Mouse (Mus musculus) gastrocnemius, postnatal 14 days (tissue): Measurements from ENCODE around the gene Rap1gap2. TPM values are rescaled to one million over a fixed set of nuclear protein-coding genes. Genes with fewer than 3 reads are reported as not detected.

ENCODE experiments used
- DNase-seq: peaks from one replicate; pipeline ENCODE4 v3.0.0; 2021; ENCODE audit warnings: mixed read lengths
- intact Hi-C: fragments of 180-260 bp; cut with DNase I; formaldehyde crosslinking; loops from one replicate; pipeline ENCODE4 v1.15.1; 2025; ENCODE audit warnings: low total_unique reads
- total RNA-seq, 2 experiments: library from RNA; stranded (reverse); gene quantifications; 2 replicates each; pipeline ENCODE4 v1.2.3; 2021

Gene Rap1gap2
- total RNA-seq, 2 experiments from 2014 or later = 9.9 to 10.0 TPM

- no peak for DNase-seq
- intact Hi-C loops = no loop called here
Measured at GRCm38 (mm10) chr11:74442396-74442795, 168.3 kb downstream of the Rap1gap2 start.

GRCm38 (mm10) chr11:74440112-74440511, 170.6 kb downstream of the Rap1gap2 start:
- intact Hi-C loops = no loop called here
- DNase-seq = no peak

GRCm38 (mm10) chr11:74439202-74439601, 171.5 kb downstream of the Rap1gap2 start:
- intact Hi-C loops = no loop called here
- no peak for DNase-seq

- intact Hi-C loops = no loop called here
- DNase-seq = no peak
Measured at GRCm38 (mm10) chr11:74438249-74438648, 172.5 kb downstream of the Rap1gap2 start.

- intact Hi-C loops = no loop called here
- no peak for DNase-seq
Measured at GRCm38 (mm10) chr11:74435366-74435765, 175.3 kb downstream of the Rap1gap2 start.

- intact Hi-C loops = no loop called here
- no peak for DNase-seq
Measured at GRCm38 (mm10) chr11:74433000-74433399, 177.7 kb downstream of the Rap1gap2 start.

GRCm38 (mm10) chr11:74429798-74430529, 180.8 kb downstream of the Rap1gap2 start:
- no peak for DNase-seq

GRCm38 (mm10) chr11:74426306-74426705, 184.4 kb downstream of the Rap1gap2 start:
- DNase-seq = no peak
- intact Hi-C loops = no loop called here

More at GRCm38 (mm10) chr11:74429798-74430529, 180.8 kb downstream of the Rap1gap2 start:
- intact Hi-C loops = no loop called here

- intact Hi-C loops = no loop called here
Measured at GRCm38 (mm10) chr11:74422019-74422418, 188.7 kb downstream of the Rap1gap2 start.

GRCm38 (mm10) chr11:74421151-74421550, 189.6 kb downstream of the Rap1gap2 start:
- DNase-seq = no peak
- intact Hi-C loops = no loop called here

More at GRCm38 (mm10) chr11:74422019-74422418, 188.7 kb downstream of the Rap1gap2 start:
- DNase-seq = no peak

- intact Hi-C loops = no loop called here
- DNase-seq = no peak
Measured at GRCm38 (mm10) chr11:74419601-74420000, 191.1 kb downstream of the Rap1gap2 start.

- no peak for DNase-seq
- intact Hi-C loops = no loop called here
Measured at GRCm38 (mm10) chr11:74415736-74416135, 195.0 kb downstream of the Rap1gap2 start.

- intact Hi-C loops = no loop called here
- DNase-seq = no peak
Measured at GRCm38 (mm10) chr11:74414112-74414511, 196.6 kb downstream of the Rap1gap2 start.

- DNase-seq = no peak
- intact Hi-C loops = no loop called here
Measured at GRCm38 (mm10) chr11:74413449-74413972, 197.2 kb downstream of the Rap1gap2 start.

GRCm38 (mm10) chr11:74412462-74412861, 198.3 kb downstream of the Rap1gap2 start:
- intact Hi-C loops = no loop called here
- DNase-seq = no peak

GRCm38 (mm10) chr11:74411943-74412342, 198.8 kb downstream of the Rap1gap2 start:
- no peak for DNase-seq
- intact Hi-C loops = no loop called here

GRCm38 (mm10) chr11:74409757-74410174, 200.9 kb downstream of the Rap1gap2 start:
- intact Hi-C loops = no loop called here
- peak; percentile 54 for DNase-seq

- no peak for DNase-seq
- intact Hi-C loops = no loop called here
Measured at GRCm38 (mm10) chr11:74409447-74409754, 201.3 kb downstream of the Rap1gap2 start.

- intact Hi-C loops = no loop called here
- DNase-seq = peak; percentile 89
Measured at GRCm38 (mm10) chr11:74408587-74409446, 201.9 kb downstream of the Rap1gap2 start.

- intact Hi-C loops = no loop called here
- no peak for DNase-seq
Measured at GRCm38 (mm10) chr11:74405201-74405600, 205.5 kb downstream of the Rap1gap2 start.
